Mouse (Mus musculus) forebrain, embryonic 15.5 days (tissue): ENCODE results near the gene Fsd2. TPM values are rescaled to one million over a fixed set of nuclear protein-coding genes. Genes with fewer than 3 reads are reported as not detected.
A peak's percentile ranks its signal among the peaks of the same experiment; 100 is the strongest.

Source experiments
- ATAC-seq: fragments of 200-750 bp; cut with Nextera tagmentation; replicated peaks from 2 replicates; pipeline ENCODE4 v1.8.0; 2017; ENCODE audit warnings: mild to moderate bottlenecking, moderate TSS enrichment, moderate library complexity
- H3K27ac ChIP-seq: fragments of 300-500 bp; sonication (generic); replicated peaks from 2 replicates; pipeline ENCODE4 v1.5.1; 2015; ENCODE audit warnings: mild to moderate bottlenecking, inconsistent platforms
- H3K27me3 ChIP-seq: fragments of 300-500 bp; sonication (generic); 2 replicates; pipeline ENCODE4 v1.6.1; 2015; ENCODE audit warnings: inconsistent platforms
- H3K36me3 ChIP-seq: fragments of 300-500 bp; sonication (generic); 2 replicates; pipeline ENCODE4 v1.6.1; 2015; ENCODE audit warnings: mild to moderate bottlenecking, inconsistent platforms
- H3K4me1 ChIP-seq: fragments of 300-500 bp; sonication (generic); 2 replicates; pipeline ENCODE4 v1.6.1; 2015; ENCODE audit warnings: inconsistent platforms
- H3K4me2 ChIP-seq: fragments of 300-500 bp; sonication (generic); replicated peaks from 2 replicates; pipeline ENCODE4 v1.6.1; 2015; ENCODE audit warnings: mild to moderate bottlenecking, inconsistent platforms
- H3K4me3 ChIP-seq: fragments of 300-500 bp; sonication (generic); 2 replicates; pipeline ENCODE4 v1.5.1; 2015; ENCODE audit warnings: mild to moderate bottlenecking, inconsistent platforms
- H3K9ac ChIP-seq: fragments of 300-500 bp; sonication (generic); replicated peaks from 2 replicates; pipeline ENCODE4 v1.6.1; 2015; ENCODE audit warnings: mild to moderate bottlenecking, inconsistent platforms
- H3K9me3 ChIP-seq: fragments of 300-500 bp; sonication (generic); 2 replicates; pipeline ENCODE4 v1.6.1; 2016; ENCODE audit warnings: inconsistent platforms
- WGBS: fragments of 180-500 bp; shearing (Covaris S2); methylation state at CpG from one replicate; pipeline ENCODE4 v1.1.7; 2015; ENCODE audit warnings: mixed read lengths; 5-methylcytosine and 5-hydroxymethylcytosine counted together
- polyA plus RNA-seq: library from polyadenylated mRNA; unstranded; fragments of >200 nt; fragmentation: Nextera tagmentation; extraction: Ambion mirVana; gene quantifications from 2 replicates; pipeline ENCODE4 v1.2.1, GENCODE M21; 2015

Gene Fsd2
- polyA plus RNA-seq, 1 experiment from 2014 or later, result 0.31 TPM

GRCm38 (mm10) chr7:81559231-81559980 is 7.3 kb downstream of the Fsd2 start:
- H3K4me2 ChIP-seq, result no peak overlapping the region
- ATAC-seq, result no peak
- no peaks in the 10 kb centered on the region for H3K36me3 ChIP-seq
- no peaks in the 10 kb centered on the region for H3K27me3 ChIP-seq
- no peak overlapping the region for H3K9ac ChIP-seq
- H3K9me3 ChIP-seq, result no peaks in the 10 kb centered on the region
- WGBS, result 88% methylated on average over 14 of the region's 14 CpGs
- H3K27ac ChIP-seq, result peak overlapping the region; percentile 64
- peaks cover 4% of the 10 kb centered on the region; the same call in 1 of the 2 replicates for H3K4me1 ChIP-seq
- no peak overlapping the region for H3K4me3 ChIP-seq

- Histone ChIP-seq H3K4me3 (no peak overlapping the region), H3K9me3 (no peaks in the 10 kb centered on the region), H3K9ac (no peak overlapping the region), H3K4me2 (no peak overlapping the region), H3K36me3 (no peaks in the 10 kb centered on the region), H3K27me3 (no peaks in the 10 kb centered on the region), H3K27ac (no peak overlapping the region), H3K4me1 (peaks cover 4% of the 10 kb centered on the region; the same call in 1 of the 2 replicates)
- ATAC-seq, result no peak
- WGBS, result 81% methylated on average over 4 of the region's 4 CpGs
Measured at GRCm38 (mm10) chr7:81557985-81558360, 8.8 kb downstream of the Fsd2 start.

- WGBS, result 62% methylated on average over 7 of the region's 7 CpGs
- Histone ChIP-seq H3K9ac (no peak overlapping the region), H3K4me3 (no peak overlapping the region), H3K36me3 (no peaks in the 10 kb centered on the region), H3K9me3 (no peaks in the 10 kb centered on the region), H3K27me3 (no peaks in the 10 kb centered on the region), H3K4me1 (peaks cover 4% of the 10 kb centered on the region; the same call in 1 of the 2 replicates), H3K27ac (no peak overlapping the region), H3K4me2 (no peak overlapping the region)
- no peak for ATAC-seq
Measured at GRCm38 (mm10) chr7:81557252-81557984, 9.3 kb downstream of the Fsd2 start.

- Histone ChIP-seq H3K27ac (no peak overlapping the region), H3K9me3 (no peaks in the 10 kb centered on the region), H3K4me3 (no peak overlapping the region), H3K27me3 (no peaks in the 10 kb centered on the region), H3K4me1 (peaks cover 4% of the 10 kb centered on the region; the same call in 1 of the 2 replicates), H3K4me2 (no peak overlapping the region), H3K36me3 (no peaks in the 10 kb centered on the region), H3K9ac (no peak overlapping the region)
- ATAC-seq, result no peak
- 82% methylated on average over 4 of the region's 4 CpGs for WGBS
Measured at GRCm38 (mm10) chr7:81556839-81557238, 9.9 kb downstream of the Fsd2 start.

- no peak for ATAC-seq
- no peak overlapping the region for H3K9ac ChIP-seq
- H3K36me3 ChIP-seq, result no peaks in the 10 kb centered on the region
- H3K27ac ChIP-seq, result no peak overlapping the region
- H3K4me2 ChIP-seq, result no peak overlapping the region
- no peaks in the 10 kb centered on the region for H3K27me3 ChIP-seq
- no peaks in the 10 kb centered on the region for H3K9me3 ChIP-seq
- no peak overlapping the region for H3K4me3 ChIP-seq
- no peaks in the 10 kb centered on the region for H3K4me1 ChIP-seq
- WGBS, result 85% methylated on average over 2 of the region's 2 CpGs
Measured at GRCm38 (mm10) chr7:81554369-81554768, 12.4 kb downstream of the Fsd2 start.

GRCm38 (mm10) chr7:81553589-81553988 is 13.2 kb downstream of the Fsd2 start:
- 46% methylated on average over 4 of the region's 4 CpGs for WGBS
- no peak for ATAC-seq
- Histone ChIP-seq H3K4me3 (no peak overlapping the region), H3K9ac (no peak overlapping the region), H3K4me1 (no peaks in the 10 kb centered on the region), H3K4me2 (no peak overlapping the region), H3K36me3 (no peaks in the 10 kb centered on the region), H3K27ac (no peak overlapping the region), H3K27me3 (no peaks in the 10 kb centered on the region), H3K9me3 (no peaks in the 10 kb centered on the region)

GRCm38 (mm10) chr7:81548864-81549263 is 17.9 kb downstream of the Fsd2 start:
- ATAC-seq, result no peak
- 77% methylated on average over 11 of the region's 11 CpGs for WGBS

GRCm38 (mm10) chr7:81542934-81543333 is 23.8 kb downstream of the Fsd2 start:
- Histone ChIP-seq H3K36me3 (no peaks in the 10 kb centered on the region), H3K27me3 (no peaks in the 10 kb centered on the region), H3K9me3 (no peaks in the 10 kb centered on the region), H3K9ac (no peak overlapping the region), H3K4me2 (no peak overlapping the region), H3K4me3 (no peak overlapping the region), H3K27ac (no peak overlapping the region), H3K4me1 (peaks cover 18% of the 10 kb centered on the region)
- WGBS, result 78% methylated on average over 8 of the region's 8 CpGs
- ATAC-seq, result no peak

More at GRCm38 (mm10) chr7:81548864-81549263, 17.9 kb downstream of the Fsd2 start:
- H3K27me3 ChIP-seq, result no peaks in the 10 kb centered on the region
- H3K4me1 ChIP-seq, result no peaks in the 10 kb centered on the region
- H3K27ac ChIP-seq, result no peak overlapping the region
- H3K9ac ChIP-seq, result no peak overlapping the region
- H3K36me3 ChIP-seq, result no peaks in the 10 kb centered on the region
- no peak overlapping the region for H3K4me3 ChIP-seq
- no peak overlapping the region for H3K4me2 ChIP-seq
- H3K9me3 ChIP-seq, result no peaks in the 10 kb centered on the region

- H3K4me3 ChIP-seq, result no peak overlapping the region
- H3K9ac ChIP-seq, result no peak overlapping the region
- no peaks in the 10 kb centered on the region for H3K27me3 ChIP-seq
- peak; percentile 57; the same call in 1 of the 2 replicates for ATAC-seq
- H3K4me1 ChIP-seq, result peaks cover 18% of the 10 kb centered on the region
- no peaks in the 10 kb centered on the region for H3K36me3 ChIP-seq
- no peaks in the 10 kb centered on the region for H3K9me3 ChIP-seq
- H3K27ac ChIP-seq, result no peak overlapping the region
- H3K4me2 ChIP-seq, result no peak overlapping the region
- 67% methylated on average over 7 of the region's 7 CpGs for WGBS
Measured at GRCm38 (mm10) chr7:81541924-81542524, 24.7 kb downstream of the Fsd2 start.

GRCm38 (mm10) chr7:81540999-81541398 is 25.7 kb downstream of the Fsd2 start:
- WGBS, result 48% methylated on average over 1 of the region's 1 CpGs
- Histone ChIP-seq H3K27me3 (no peaks in the 10 kb centered on the region), H3K9ac (no peak overlapping the region), H3K36me3 (no peaks in the 10 kb centered on the region), H3K4me1 (peaks cover 18% of the 10 kb centered on the region), H3K4me2 (no peak overlapping the region), H3K9me3 (no peaks in the 10 kb centered on the region), H3K4me3 (no peak overlapping the region), H3K27ac (peak overlapping the region; percentile 38)
- ATAC-seq, result no peak

GRCm38 (mm10) chr7:81539565-81539964 is 27.2 kb downstream of the Fsd2 start:
- no peaks in the 10 kb centered on the region for H3K9me3 ChIP-seq
- no peak overlapping the region for H3K4me3 ChIP-seq
- 5% methylated on average over 2 of the region's 2 CpGs for WGBS
- no peak overlapping the region for H3K4me2 ChIP-seq
- peaks cover 9% of the 10 kb centered on the region for H3K36me3 ChIP-seq
- H3K9ac ChIP-seq, result no peak overlapping the region
- H3K4me1 ChIP-seq, result peaks cover 18% of the 10 kb centered on the region
- no peak overlapping the region for H3K27ac ChIP-seq
- no peak for ATAC-seq
- no peaks in the 10 kb centered on the region for H3K27me3 ChIP-seq

GRCm38 (mm10) chr7:81538070-81538675 is 28.6 kb downstream of the Fsd2 start:
- Histone ChIP-seq H3K4me1 (peaks cover 18% of the 10 kb centered on the region), H3K4me3 (no peak overlapping the region), H3K36me3 (peaks cover 23% of the 10 kb centered on the region), H3K9me3 (no peaks in the 10 kb centered on the region), H3K27me3 (no peaks in the 10 kb centered on the region), H3K9ac (no peak overlapping the region), H3K4me2 (no peak overlapping the region), H3K27ac (no peak overlapping the region)
- no peak for ATAC-seq
- WGBS, result 67% methylated on average over 2 of the region's 2 CpGs
